Mouse (Mus musculus): ENCODE data around the gene Chkb.

- TF ChIP-seq CTCF (IDR thresholded peaks at IDR 0.05; ENCODE audit: borderline replicate concordance, control insufficient read depth, extremely low read depth, insufficient read depth, low read length, poor library complexity) (no peak), POLR2A (IDR thresholded peaks at IDR 0.05; ENCODE audit: control insufficient read depth, extremely low read depth, insufficient read depth, low read length, poor library complexity) (no peak)
These were observed 12.9 kb upstream of the Chkb start for GRCm38 (mm10) chr15:89442486-89443070.

All from thymus, adult 2 months (tissue).